Mouse (Mus musculus) left cerebral cortex, postnatal 4 days (tissue): ENCODE results near the gene Ppp4r3b. TPM values are rescaled to one million over a fixed set of nuclear protein-coding genes. Genes with fewer than 3 reads are reported as not detected.

Source experiments
- DNase-seq: peaks from one replicate; pipeline ENCODE4 v3.0.0-alpha.2; 2022
- intact Hi-C: fragments of 180-260 bp; cut with DNase I; formaldehyde crosslinking; loops from one replicate; pipeline ENCODE4 v1.15.1; 2025
- total RNA-seq, 2 experiments: library from RNA; stranded (reverse); gene quantifications; 2 replicates each; pipeline ENCODE4 v1.2.3; 2021

The Ppp4r3b gene
- total RNA-seq: 10 to 100 TPM; 53.8 to 56.7 TPM

GRCm38 (mm10) chr11:29172563-29173124, at the start of gene Ppp4r3b:
Gene Ppp4r3b (plus strand): TSS chr11:29172890.
- intact Hi-C loops: no loop called here
- peak; percentile 98 for DNase-seq

DNA sequence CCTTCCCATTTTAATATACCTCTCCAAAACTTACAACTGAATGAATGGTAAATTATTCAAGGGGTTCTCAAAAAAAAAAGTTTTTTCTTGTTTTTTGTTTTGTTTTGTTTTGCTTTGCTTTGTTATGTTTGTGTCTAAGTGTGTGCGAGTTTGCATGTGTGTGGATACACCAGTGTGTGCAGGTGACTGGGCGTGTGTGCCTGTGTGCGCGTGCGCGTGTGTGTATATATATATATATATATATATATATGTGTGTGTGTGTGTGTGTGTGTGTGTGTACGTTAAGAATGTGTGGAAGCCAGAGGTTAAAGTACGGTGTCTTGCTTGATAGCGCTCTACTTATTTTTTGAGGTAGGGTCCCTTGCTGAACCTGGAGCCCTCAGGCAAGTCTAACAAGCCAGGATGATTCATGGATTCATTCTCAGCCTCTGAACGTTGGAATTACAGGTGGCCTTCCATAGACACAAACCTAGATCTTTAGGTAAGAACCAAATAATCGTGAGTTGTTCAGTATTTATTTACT, 42.8 kb upstream of the Ppp4r3b start:
- DNase-seq: peak; percentile 1
- intact Hi-C loops: loop anchor here (5.0 kb wide), 1 partner anchor 518 kb away; no protein-coding TSS in a partner anchor

DNA sequence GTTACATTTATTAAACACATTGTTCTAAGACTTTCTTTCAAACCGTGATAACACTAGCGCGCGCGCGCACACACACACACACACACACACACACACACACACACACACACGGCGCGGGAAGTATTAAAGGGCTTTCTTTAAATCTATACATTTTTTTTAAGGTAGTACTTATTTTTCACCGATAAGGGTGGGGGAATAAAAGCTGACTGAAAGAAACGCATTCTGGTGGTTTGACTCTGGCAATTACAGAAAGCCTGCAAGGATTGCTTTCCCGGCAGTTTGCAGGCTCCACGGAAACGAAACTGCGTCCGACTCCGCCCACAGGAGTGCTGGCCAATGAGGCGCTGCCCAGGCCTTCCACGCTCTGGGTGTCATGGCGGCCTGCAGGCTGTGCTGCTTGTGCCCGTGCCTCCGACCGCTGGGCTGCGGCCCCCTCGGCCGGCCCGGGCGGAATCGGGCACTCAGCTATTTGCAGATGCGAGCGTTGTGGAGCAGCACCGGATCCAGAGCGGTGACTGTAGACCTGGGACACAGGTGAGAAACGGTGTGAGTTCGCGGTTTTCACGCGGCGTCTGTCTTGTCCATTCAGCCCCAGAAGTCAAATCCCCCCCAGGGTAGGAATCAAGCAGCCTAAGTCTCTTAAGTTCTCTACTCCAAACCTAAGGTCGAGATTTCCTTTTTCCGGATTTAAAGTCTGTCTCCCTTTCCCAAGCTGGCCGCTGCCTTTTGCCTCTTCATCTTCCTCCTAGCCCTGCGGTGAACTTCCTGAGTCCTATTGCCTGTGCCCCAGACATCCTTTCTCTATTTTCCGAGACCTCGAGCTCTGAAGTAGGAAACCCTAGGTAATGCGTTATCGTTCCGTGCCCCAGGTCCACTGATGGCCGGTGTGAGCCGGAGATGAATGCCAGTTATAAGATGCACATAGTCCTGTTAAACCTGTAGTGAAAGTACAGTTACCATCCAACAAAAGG, 42.0 kb upstream of the Ppp4r3b start, which contains the start of gene Pnpt1:
Gene Pnpt1 (plus strand): TSS at position 360 of the 971 bp plus-strand sequence.
- peak; percentile 92 for DNase-seq
- intact Hi-C loops: loop anchor here (5.0 kb wide), 1 partner anchor 518 kb away; no protein-coding TSS in a partner anchor

DNA sequence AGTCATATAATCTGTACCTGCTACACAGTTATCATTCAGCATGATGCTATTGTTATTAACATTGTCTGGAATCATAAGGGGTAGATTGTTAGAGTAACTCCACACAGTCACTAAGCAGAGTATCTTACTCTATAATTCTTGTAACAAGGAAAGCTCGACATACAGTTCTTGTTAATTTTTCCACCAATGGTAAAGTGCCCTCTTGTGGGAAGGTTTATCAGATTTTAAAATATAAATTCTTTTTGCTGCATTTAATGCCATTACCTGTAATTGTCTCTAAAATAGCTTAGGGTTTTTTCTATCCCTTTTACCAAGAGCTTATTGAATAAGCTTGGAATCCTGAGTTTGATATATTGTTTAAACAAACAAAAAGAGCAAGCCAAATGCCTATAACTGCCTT, 32.0 kb upstream of the Ppp4r3b start:
- intact Hi-C loops: no loop called here
- DNase-seq: no peak

GRCm38 (mm10) chr11:29148901-29149300, 23.8 kb upstream of the Ppp4r3b start:
- DNase-seq: no peak
- intact Hi-C loops: no loop called here

- no peak for DNase-seq
- intact Hi-C loops: no loop called here
Measured at GRCm38 (mm10) chr11:29163569-29163968, 9.1 kb upstream of the Ppp4r3b start.

GRCm38 (mm10) chr11:29171959-29172391, 715 bp upstream of the Ppp4r3b start:
- intact Hi-C loops: no loop called here
- peak; percentile 21 for DNase-seq

GRCm38 (mm10) chr11:29173125-29173631, 488 bp downstream of the Ppp4r3b start:
- peak; percentile 55 for DNase-seq
- intact Hi-C loops: no loop called here

- no peak for DNase-seq
- intact Hi-C loops: no loop called here
Measured at GRCm38 (mm10) chr11:29173706-29174436, 1.2 kb downstream of the Ppp4r3b start.

DNA sequence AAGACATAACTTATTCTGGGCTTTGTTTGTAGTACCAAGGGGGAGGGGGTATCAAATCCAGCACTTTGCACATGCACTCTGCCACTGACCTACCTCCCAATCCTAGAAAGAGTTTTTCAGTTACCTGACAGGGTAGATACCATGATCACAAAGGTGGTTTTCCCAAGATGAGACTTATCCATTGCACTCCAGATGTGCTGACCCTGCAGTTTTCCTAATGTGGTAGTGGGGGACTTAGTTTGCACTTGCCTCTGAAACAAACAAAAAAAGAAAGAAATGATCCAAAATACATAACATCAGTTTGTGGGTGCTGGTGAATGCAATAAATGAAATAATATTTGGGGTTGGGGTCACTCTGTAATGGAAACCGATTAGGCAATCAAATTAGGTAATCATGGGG, 6.6 kb downstream of the Ppp4r3b start:
- DNase-seq: no peak
- intact Hi-C loops: no loop called here

DNA sequence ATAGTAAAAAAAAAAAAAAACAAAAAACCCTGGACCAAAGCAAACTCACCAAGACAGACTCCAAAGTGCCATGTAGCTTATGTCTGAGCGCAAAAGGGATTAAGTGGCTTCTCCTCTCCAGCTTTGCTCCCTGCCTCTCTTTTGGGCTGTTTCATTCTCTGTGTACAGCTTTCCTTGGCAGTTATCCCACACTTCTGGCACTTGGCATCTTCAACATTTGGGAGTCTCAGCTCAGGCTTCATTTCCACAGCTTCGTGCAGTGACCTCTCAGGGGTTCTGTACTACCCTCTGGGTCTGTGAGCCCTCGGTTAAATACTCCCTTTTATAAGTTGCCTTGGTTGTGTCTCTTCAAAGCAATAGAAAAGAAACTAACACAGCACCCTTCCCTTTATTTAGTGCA, 8.0 kb downstream of the Ppp4r3b start:
- intact Hi-C loops: no loop called here
- peak; percentile 58 for DNase-seq

GRCm38 (mm10) chr11:29181751-29182150, 9.1 kb downstream of the Ppp4r3b start:
- DNase-seq: no peak
- intact Hi-C loops: no loop called here

- intact Hi-C loops: no loop called here
- no peak for DNase-seq
Measured at GRCm38 (mm10) chr11:29188981-29189380, 16.3 kb downstream of the Ppp4r3b start.

DNA sequence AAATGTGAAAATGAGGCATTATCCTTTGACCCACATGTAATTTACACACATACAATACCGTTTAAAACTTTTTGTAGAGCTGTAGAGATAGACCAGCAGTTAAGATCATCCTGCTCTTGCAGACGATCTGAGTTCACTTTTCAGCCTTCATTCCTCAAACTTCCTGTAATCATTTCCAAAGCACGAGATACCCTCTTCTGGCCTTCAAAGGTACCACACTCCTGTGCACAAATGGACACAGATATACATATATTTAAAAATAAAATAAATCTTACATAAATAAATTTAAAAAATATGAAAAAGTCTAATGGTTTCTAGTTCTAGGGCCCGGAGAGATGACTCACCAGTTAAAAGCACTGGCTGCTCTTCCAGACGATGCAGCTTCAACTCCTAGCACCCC, 31.0 kb downstream of the Ppp4r3b start:
- no peak for DNase-seq
- intact Hi-C loops: no loop called here

DNA sequence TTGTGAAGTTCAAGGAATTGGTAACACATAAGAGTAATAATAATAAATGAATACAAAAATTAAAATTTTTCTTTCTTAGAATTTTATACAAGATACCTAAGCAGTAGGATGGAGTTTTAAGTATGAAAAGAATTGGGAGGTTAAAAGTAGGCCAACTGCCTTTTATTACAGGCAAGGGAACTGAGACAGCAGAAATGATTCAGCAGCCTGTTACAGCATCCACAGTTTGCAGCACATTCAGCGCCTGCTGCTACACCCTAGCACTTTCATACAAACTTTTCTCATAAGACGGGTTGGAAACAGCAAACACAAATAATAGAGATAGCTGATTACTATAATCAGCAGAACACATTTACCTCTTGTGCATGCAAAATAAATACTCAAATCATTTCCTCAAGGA, 37.1 kb downstream of the Ppp4r3b start:
- no peak for DNase-seq
- intact Hi-C loops: loop anchor here (10.0 kb wide), 1 partner anchor 295 kb away; no protein-coding TSS in a partner anchor

DNA sequence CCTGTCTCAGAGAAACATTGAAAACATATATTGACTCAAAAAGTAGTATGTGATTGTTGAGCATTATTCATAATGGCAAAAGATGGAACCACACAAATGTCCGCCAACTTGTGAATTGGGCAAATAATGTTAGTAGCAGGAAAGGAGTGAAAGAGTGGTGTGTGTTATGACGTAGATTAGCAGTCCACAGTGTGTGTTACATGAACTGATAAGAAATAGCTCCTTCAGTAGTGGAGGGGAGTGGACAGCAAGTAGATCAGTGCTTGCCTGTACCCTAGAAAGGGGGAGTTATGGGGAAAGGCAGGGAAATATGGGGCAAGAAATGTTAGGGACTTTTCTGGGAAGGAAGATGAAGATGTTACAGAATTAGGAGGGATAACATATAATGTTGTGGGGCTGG, 43.5 kb downstream of the Ppp4r3b start:
- intact Hi-C loops: loop anchor here (10.0 kb wide), 1 partner anchor 289 kb away; no protein-coding TSS in a partner anchor
- no peak for DNase-seq

- DNase-seq: no peak
- intact Hi-C loops: loop anchor here (10.0 kb wide), 1 partner anchor 286 kb away; no protein-coding TSS in a partner anchor
Measured at GRCm38 (mm10) chr11:29219055-29219454, 46.4 kb downstream of the Ppp4r3b start.

- intact Hi-C loops: no loop called here
- no peak for DNase-seq
Measured at GRCm38 (mm10) chr11:29222310-29222709, 49.6 kb downstream of the Ppp4r3b start.

DNA sequence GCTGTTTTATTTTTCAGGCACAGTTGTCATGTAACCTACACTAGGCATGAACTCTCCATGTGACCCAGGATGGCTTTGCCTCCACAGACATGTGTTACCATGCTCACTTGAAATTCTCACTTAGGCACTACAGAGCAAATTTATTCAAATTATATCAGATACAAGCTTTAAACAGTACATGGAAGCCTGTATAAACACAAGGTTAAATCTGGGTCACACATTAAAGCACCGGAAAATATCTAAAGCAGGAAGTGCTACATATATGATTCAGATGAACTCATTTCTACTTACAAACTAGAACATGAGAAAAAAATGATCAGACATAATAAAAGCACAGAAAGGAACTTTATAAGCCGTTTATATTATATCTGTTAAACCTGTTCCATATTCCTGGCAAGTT, 52.1 kb downstream of the Ppp4r3b start:
- DNase-seq: no peak
- intact Hi-C loops: no loop called here

GRCm38 (mm10) chr11:29228957-29229356, 56.3 kb downstream of the Ppp4r3b start:
- intact Hi-C loops: no loop called here
- DNase-seq: no peak
